Mouse (Mus musculus) lung, postnatal 0 days (tissue): ENCODE results near the gene Egflam.

Experiments used
- CTCF ChIP-seq: IDR thresholded peaks from 2 replicates; pipeline ENCODE4 v1.5.1; 2016; ENCODE audit warnings: antibody characterized with exemption, mild to moderate bottlenecking
- EP300 ChIP-seq: IDR thresholded peaks from 2 replicates; pipeline ENCODE4 v1.6.1; 2016; ENCODE audit warnings: antibody characterized with exemption, mild to moderate bottlenecking, control low read depth

DNA sequence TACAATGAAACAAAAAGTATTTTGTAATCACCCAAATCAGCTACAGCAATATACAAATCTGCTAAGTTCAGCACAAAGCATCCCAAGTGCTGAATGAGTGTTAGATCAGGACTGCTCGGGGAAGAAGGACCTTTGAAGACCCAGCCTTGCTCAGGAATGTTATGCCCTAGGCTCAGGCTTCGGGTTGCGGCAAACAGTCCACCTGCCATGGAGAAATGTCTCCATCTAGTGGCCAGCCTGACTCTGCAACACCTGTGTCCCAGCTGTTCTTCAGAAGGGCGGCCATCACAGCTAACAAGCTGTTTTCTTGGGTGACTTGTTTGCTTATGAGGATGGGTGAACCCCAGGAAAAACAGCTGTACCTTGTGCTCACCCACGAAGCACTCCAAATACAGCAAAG is 172.0 kb downstream of the Egflam start:
- no peak; the same call in 1 of the 2 replicates for TF ChIP-seq EP300
- peak; percentile 100 for TF ChIP-seq CTCF
